Mouse (Mus musculus) brain, embryonic 14.5 days (tissue): ENCODE results near the gene Iyd. TPM values are rescaled to one million over a fixed set of nuclear protein-coding genes. Genes with fewer than 3 reads are reported as not detected.

ENCODE experiments used
- DNase-seq: peaks from one replicate; pipeline ENCODE4 v3.0.0-alpha.2; 2011; ENCODE audit warnings: low read depth
- CTCF ChIP-seq: fragments of 200-500 bp; IDR thresholded peaks from 2 replicates; pipeline ENCODE4 v1.5.1; 2012; ENCODE audit warnings: inconsistent platforms, mild to moderate bottlenecking, moderate library complexity, borderline replicate concordance; ENCODE audit not compliant: insufficient read depth, insufficient read length; ENCODE audit errors: extremely low read depth
- POLR2A ChIP-seq: fragments of 200-500 bp; IDR thresholded peaks from 2 replicates; pipeline ENCODE4 v1.6.1; 2012; ENCODE audit warnings: mild to moderate bottlenecking, inconsistent platforms, borderline replicate concordance; ENCODE audit not compliant: poor library complexity, insufficient read depth, insufficient read length, severe bottlenecking; ENCODE audit errors: extremely low read depth
- polyA plus RNA-seq: library from polyadenylated mRNA; depleted of rRNA; stranded (reverse); fragments of >200 nt; gene quantifications from 2 replicates; pipeline ENCODE4 v1.2.3, GENCODE M21; 2012

Gene Iyd
- polyA plus RNA-seq, 1 experiment: 0.30 TPM

GRCm38 (mm10) chr10:3514634-3515033 lies 25.4 kb upstream of the Iyd start:
- peak; percentile 59 for DNase-seq
- no peak for TF ChIP-seq POLR2A
- TF ChIP-seq CTCF: no peak

- TF ChIP-seq POLR2A: no peak
- TF ChIP-seq CTCF: no peak
- no peak for DNase-seq
Measured at GRCm38 (mm10) chr10:3516442-3516841, 23.6 kb upstream of the Iyd start.

- no peak for TF ChIP-seq POLR2A
- no peak for TF ChIP-seq CTCF
- no peak for DNase-seq
Measured at GRCm38 (mm10) chr10:3523044-3523793, 16.8 kb upstream of the Iyd start.

GRCm38 (mm10) chr10:3524513-3524912 lies 15.5 kb upstream of the Iyd start:
- no peak for TF ChIP-seq CTCF
- TF ChIP-seq POLR2A: no peak
- DNase-seq: no peak

- peak; percentile 17 for DNase-seq
- TF ChIP-seq POLR2A: no peak
- TF ChIP-seq CTCF: no peak
Measured at GRCm38 (mm10) chr10:3525420-3526019, 14.5 kb upstream of the Iyd start.

GRCm38 (mm10) chr10:3529807-3530206 lies 10.2 kb upstream of the Iyd start:
- TF ChIP-seq CTCF (no peak), POLR2A (no peak)
- peak; percentile 78 for DNase-seq

GRCm38 (mm10) chr10:3530661-3531060 lies 9.4 kb upstream of the Iyd start:
- no peak for TF ChIP-seq CTCF
- TF ChIP-seq POLR2A: no peak
- DNase-seq: peak; percentile 14

- TF ChIP-seq CTCF (peak; percentile 94), POLR2A (no peak)
- peak; percentile 88 for DNase-seq
Measured at GRCm38 (mm10) chr10:3531375-3531774, 8.7 kb upstream of the Iyd start.

- TF ChIP-seq POLR2A: no peak
- TF ChIP-seq CTCF: peak; percentile 63; the same call in 1 of the 2 replicates
- peak; percentile 66 for DNase-seq
Measured at GRCm38 (mm10) chr10:3534445-3534844, 5.6 kb upstream of the Iyd start.

- no peak for TF ChIP-seq POLR2A
- no peak for TF ChIP-seq CTCF
- peak; percentile 40 for DNase-seq
Measured at GRCm38 (mm10) chr10:3536361-3536760, 3.7 kb upstream of the Iyd start.

- DNase-seq: no peak
- TF ChIP-seq CTCF (no peak), POLR2A (no peak)
Measured at GRCm38 (mm10) chr10:3549384-3549783, 9.3 kb downstream of the Iyd start.

- TF ChIP-seq POLR2A (no peak), CTCF (no peak)
- DNase-seq: no peak
Measured at GRCm38 (mm10) chr10:3555128-3555527, 15.1 kb downstream of the Iyd start.
